ENCODE assay signal across 28 mouse cellular contexts in the genomic region with DNA sequence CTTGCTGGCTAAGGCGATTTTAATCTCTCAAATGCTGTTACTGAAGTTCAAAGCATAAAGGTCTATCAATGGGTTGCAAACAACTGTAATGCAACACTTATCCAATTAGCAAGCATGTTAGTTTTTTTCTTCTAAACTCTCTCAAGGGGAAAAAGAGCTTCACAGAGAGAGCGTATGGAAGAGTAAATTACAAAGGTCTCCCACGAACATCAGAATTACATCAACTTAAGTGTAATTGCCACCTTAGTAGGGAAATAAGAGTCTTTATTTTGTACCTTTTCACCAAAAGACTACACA.
"Had no signal": no experiment of that assay in that cellular context is flagged by ENCODE, and none has a peak within 500 bp of the region (broad histone marks: within the 10 kb centered on the region; RNA-seq: fewer than 3 reads in every experiment).

No protein-coding gene starts in this region.

- H3K27ac ChIP-seq: gastrocnemius, adult 2 months; heart, embryonic 10.5 days; hindbrain, embryonic 10.5 days; hindbrain, embryonic 12.5 days; hindbrain, embryonic 14.5 days; intestine, embryonic 15.5 days; kidney, embryonic 15.5 days; left cerebral cortex, adult 2 months; limb, embryonic 10.5 days; limb, embryonic 12.5 days; liver, embryonic 13.5 days; liver, embryonic 15.5 days had no signal

- H3K9ac ChIP-seq: heart, embryonic 12.5 days; hindbrain, embryonic 12.5 days; hindbrain, embryonic 14.5 days; intestine, embryonic 15.5 days; kidney, embryonic 15.5 days; limb, embryonic 12.5 days; liver, embryonic 13.5 days; liver, embryonic 15.5 days had no signal

- H3K4me1 ChIP-seq: heart, embryonic 10.5 days; heart, embryonic 12.5 days; hindbrain, embryonic 10.5 days; hindbrain, embryonic 12.5 days; intestine, embryonic 15.5 days; kidney, embryonic 15.5 days; limb, embryonic 12.5 days; liver, embryonic 13.5 days; liver, embryonic 15.5 days had no signal

- ATAC-seq: hindbrain, embryonic 16.5 days; inflammation-experienced regulatory T-cells, adult 6 months; intestine, embryonic 15.5 days; intestine, postnatal 0 days had no signal

- H3K4me3 ChIP-seq: gastrocnemius, adult 2 months; heart, embryonic 10.5 days; heart, embryonic 12.5 days; hindbrain, embryonic 10.5 days; hindbrain, embryonic 12.5 days; intestine, embryonic 15.5 days; kidney, embryonic 15.5 days; left cerebral cortex, adult 2 months; limb, embryonic 10.5 days; limb, embryonic 12.5 days; liver, embryonic 13.5 days; liver, embryonic 15.5 days had no signal

- H3K9me3 ChIP-seq: heart, embryonic 10.5 days; heart, embryonic 12.5 days; hindbrain, embryonic 10.5 days; hindbrain, embryonic 12.5 days; intestine, embryonic 15.5 days; kidney, embryonic 15.5 days; limb, embryonic 10.5 days; limb, embryonic 12.5 days; liver, embryonic 13.5 days; liver, embryonic 15.5 days had no signal

- H3K27me3 ChIP-seq: heart, embryonic 12.5 days; hindbrain, embryonic 12.5 days; intestine, embryonic 15.5 days; kidney, embryonic 15.5 days; limb, embryonic 12.5 days; liver, embryonic 13.5 days; liver, embryonic 15.5 days had no signal

- H3K4me2 ChIP-seq: heart, embryonic 12.5 days; hindbrain, embryonic 12.5 days; hindbrain, embryonic 14.5 days; intestine, embryonic 15.5 days; kidney, embryonic 15.5 days; limb, embryonic 12.5 days; liver, embryonic 11.5 days; liver, embryonic 13.5 days; liver, embryonic 15.5 days had no signal

- DNase-seq: gastrocnemius, adult 2 months; gastrocnemius, postnatal 10 days; gastrocnemius, postnatal 25 days; heart, adult 18-20 months; heart, postnatal 10 days; heart, postnatal 4 days; kidney, adult 18-20 months; kidney, adult 8-10 months; kidney, postnatal 10 days; kidney, postnatal 25 days; kidney, postnatal 4 days; liver; liver, embryonic 13.5 days had no signal

- H3K36me3 ChIP-seq: heart, embryonic 10.5 days; heart, embryonic 12.5 days; hindbrain, embryonic 10.5 days; hindbrain, embryonic 12.5 days; intestine, embryonic 15.5 days; kidney, embryonic 15.5 days; limb, embryonic 10.5 days; limb, embryonic 12.5 days; liver, embryonic 13.5 days; liver, embryonic 15.5 days had no signal
